Mouse (Mus musculus) CH12.LX (cell line): ENCODE data around the gene Pcsk6.

Experiments
- CHD1 ChIP-seq: IDR thresholded peaks from 2 replicates; pipeline ENCODE4 v1.6.1; 2012; ENCODE audit warnings: low read depth, low read length, improper control_type of control experiment, inconsistent platforms
- CHD2 ChIP-seq: IDR thresholded peaks from 2 replicates; pipeline ENCODE4 v1.6.1; 2011; ENCODE audit warnings: low read length, improper control_type of control experiment
- CTCF ChIP-seq, 2 experiments: IDR thresholded peaks in 1 of 2; conservative IDR thresholded peaks in 1 of 2; 2 replicates each; pipeline ENCODE4 v1.5.1; 2011 to 2012; ENCODE audit warnings: low read depth in 2 of 2, low read length in 2 of 2, improper control_type of control experiment in 1 of 2, inconsistent platforms in 1 of 2, mild to moderate bottlenecking in 1 of 2, moderate library complexity in 1 of 2
- ELF1 ChIP-seq: IDR thresholded peaks from 2 replicates; pipeline ENCODE4 v1.6.1; 2014; ENCODE audit warnings: low read depth, mild to moderate bottlenecking, inconsistent platforms, low read length, improper control_type of control experiment
- IRF4 ChIP-seq: IDR thresholded peaks from 2 replicates; pipeline ENCODE4 v1.6.1; 2014; ENCODE audit warnings: low read depth, mild to moderate bottlenecking, inconsistent platforms, low read length, improper control_type of control experiment
- MAFK ChIP-seq: IDR thresholded peaks from 2 replicates; pipeline ENCODE4 v1.6.1; 2011; ENCODE audit warnings: low read length, improper control_type of control experiment; ENCODE audit not compliant: insufficient replicate concordance
- MAX ChIP-seq: IDR thresholded peaks from 2 replicates; pipeline ENCODE4 v1.6.1; 2011; ENCODE audit warnings: low read length, improper control_type of control experiment
- PAX5 ChIP-seq: IDR thresholded peaks from 2 replicates; pipeline ENCODE4 v1.6.1; 2012; ENCODE audit warnings: low read length, inconsistent platforms, mixed read lengths
- POLR2A ChIP-seq: IDR thresholded peaks from 2 replicates; pipeline ENCODE4 v1.6.1; 2011; ENCODE audit warnings: low read depth, mild to moderate bottlenecking, improper control_type of control experiment, low read length
- RAD21 ChIP-seq: IDR thresholded peaks from 2 replicates; pipeline ENCODE4 v1.6.1; 2011; ENCODE audit warnings: low read depth, mild to moderate bottlenecking, low read length, improper control_type of control experiment, moderate library complexity
- SIN3A ChIP-seq: IDR thresholded peaks from 2 replicates; pipeline ENCODE4 v1.6.1; 2012; ENCODE audit warnings: low read length, improper control_type of control experiment, inconsistent platforms
- UBTF ChIP-seq: IDR thresholded peaks from 2 replicates; pipeline ENCODE4 v1.6.1; 2012; ENCODE audit warnings: low read depth, mild to moderate bottlenecking, inconsistent platforms, low read length, improper control_type of control experiment, moderate library complexity
- ZMIZ1 ChIP-seq: IDR thresholded peaks from 2 replicates; pipeline ENCODE4 v1.6.1; 2012; ENCODE audit warnings: low read depth, mild to moderate bottlenecking, inconsistent platforms, low read length, improper control_type of control experiment

GRCm38 (mm10) chr7:65884928-65885327, 23.4 kb downstream of the Pcsk6 start:
- no peak for TF ChIP-seq ELF1
- TF ChIP-seq MAX, result no peak
- TF ChIP-seq CTCF (conservative IDR thresholded peaks at IDR 0.05 in 1 of 2, IDR thresholded peaks at IDR 0.05 in 1 of 2; ENCODE audit: low read depth in 2 of 2, low read length in 2 of 2), result no peak
- TF ChIP-seq IRF4, result no peak
- TF ChIP-seq CHD2, result no peak
- no peak for TF ChIP-seq SIN3A
- TF ChIP-seq PAX5, result no peak
- TF ChIP-seq POLR2A, result no peak
- no peak for TF ChIP-seq ZMIZ1
- no peak for TF ChIP-seq MAFK
- TF ChIP-seq RAD21, result no peak
- no peak for TF ChIP-seq CHD1
- no peak for TF ChIP-seq UBTF
